Mouse (Mus musculus) kidney, postnatal 25 days (tissue): ENCODE measurements at regions not wholly inside any gene's neighbourhood (a gene's known extent, or its start where the extent isn't known, plus 50 kb on each side); places are given as distances from the start of the nearest gene placed in this dataset.
"Not testable (repeated sequence)": the region's sequence is repeated elsewhere in the genome, so short reads cannot be mapped to it uniquely, and the experiment has no call there.

Source experiments
- DNase-seq, 2 experiments: peaks; one replicate each; pipeline ENCODE4 v3.0.0; 2021; ENCODE audit warnings: mixed read lengths in 2 of 2

- DNase-seq: no peak
Measured at GRCm38 (mm10) chr17:48672749-48673148, 218.0 kb downstream of the Unc5cl start.

- no peak for DNase-seq
Measured at GRCm38 (mm10) chr17:48678216-48678832, 223.6 kb downstream of the Unc5cl start.

GRCm38 (mm10) chr17:48680331-48680730, 225.6 kb downstream of the Unc5cl start:
- DNase-seq: no peak

- no peak for DNase-seq
Measured at GRCm38 (mm10) chr17:48688944-48689343, 234.2 kb downstream of the Unc5cl start.

- no peak for DNase-seq
Measured at GRCm38 (mm10) chr17:48698456-48698855, 233.7 kb upstream of the Lrfn2 start.

- no peak for DNase-seq
Measured at GRCm38 (mm10) chr17:48700591-48700990, 231.6 kb upstream of the Lrfn2 start.

- no peak for DNase-seq
Measured at GRCm38 (mm10) chr17:48720506-48720905, 211.7 kb upstream of the Lrfn2 start.

- no peak for DNase-seq
Measured at GRCm38 (mm10) chr17:48723286-48723685, 208.9 kb upstream of the Lrfn2 start.

GRCm38 (mm10) chr17:48724513-48725112, 207.6 kb upstream of the Lrfn2 start:
- DNase-seq: no peak

- DNase-seq: no peak
Measured at GRCm38 (mm10) chr17:48726460-48726859, 205.7 kb upstream of the Lrfn2 start.

- no peak for DNase-seq
Measured at GRCm38 (mm10) chr17:48733801-48734200, 198.4 kb upstream of the Lrfn2 start.

- not testable (repeated sequence) for DNase-seq
Measured at GRCm38 (mm10) chr17:48737181-48737580, 195.0 kb upstream of the Lrfn2 start.

- DNase-seq: peak in 1 of 2 experiments; percentile 44
Measured at GRCm38 (mm10) chr17:48738708-48739107, 193.5 kb upstream of the Lrfn2 start.

GRCm38 (mm10) chr17:48742769-48743405, 189.3 kb upstream of the Lrfn2 start:
- no peak for DNase-seq

GRCm38 (mm10) chr17:48770099-48770498, 162.1 kb upstream of the Lrfn2 start:
- DNase-seq: no peak

- DNase-seq: no peak
Measured at GRCm38 (mm10) chr17:48771721-48772320, 160.4 kb upstream of the Lrfn2 start.

- DNase-seq: peak; percentile 16 to 39
Measured at GRCm38 (mm10) chr17:48774172-48774890, 157.8 kb upstream of the Lrfn2 start.

GRCm38 (mm10) chr17:48775479-48775878, 156.7 kb upstream of the Lrfn2 start:
- DNase-seq: no peak

- no peak for DNase-seq
Measured at GRCm38 (mm10) chr17:48776502-48776902, 155.7 kb upstream of the Lrfn2 start.

- DNase-seq: no peak
Measured at GRCm38 (mm10) chr17:48780217-48780616, 152.0 kb upstream of the Lrfn2 start.

- DNase-seq: no peak
Measured at GRCm38 (mm10) chr17:48784417-48784816, 147.8 kb upstream of the Lrfn2 start.

GRCm38 (mm10) chr17:48786501-48786900, 145.7 kb upstream of the Lrfn2 start:
- DNase-seq: no peak

GRCm38 (mm10) chr17:48789846-48790245, 142.3 kb upstream of the Lrfn2 start:
- DNase-seq: no peak
